In the genomic region with DNA sequence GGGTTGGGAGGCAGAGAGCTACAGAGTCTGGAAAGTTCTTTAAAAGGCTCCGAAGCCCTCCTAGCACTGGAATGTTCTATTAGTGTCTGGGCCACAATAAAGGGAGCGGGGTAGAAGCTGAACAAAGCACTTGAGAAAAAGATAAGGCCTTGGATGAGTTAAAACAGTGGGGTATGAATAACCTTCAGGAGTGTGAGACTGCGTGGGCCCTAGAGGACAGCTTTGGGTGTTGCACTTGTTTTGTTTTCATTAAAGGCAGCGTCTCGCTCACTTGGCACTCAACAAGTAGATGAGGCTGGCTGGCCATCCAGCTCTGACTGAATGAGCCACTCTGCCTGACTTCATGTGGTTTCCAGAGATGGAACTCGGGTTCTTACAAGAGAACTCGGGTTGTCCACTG, we compare ENCODE assay signal across 14 mouse cellular contexts.
DNase-seq lines count a peak whose midpoint lies in the region; ATAC-seq and TF ChIP-seq lines count a peak whose summit lies in the region.
"Had no signal": no experiment of that assay in that cellular context is flagged by ENCODE, and none has a peak within 500 bp of the region (broad histone marks: within the 10 kb centered on the region; RNA-seq: fewer than 3 reads in every experiment).

No protein-coding gene starts in this region.

- no peak for TF ChIP-seq EP300 in stomach, postnatal 0 days (optimal IDR thresholded peaks at IDR 0.05)

- DNase-seq in lung, postnatal 10 days = peak; percentile 15
- DNase-seq in lung, postnatal 4 days = no peak
- DNase-seq in stomach, postnatal 0 days (ENCODE audit: low spot score) = no peak
- DNase-seq in adrenal gland, adult (ENCODE audit: inconsistent age in 2 of 2, low spot score in 1 of 2) = no peak
- DNase-seq in Muller cell, postnatal 12 days (ENCODE audit: inconsistent ontology term) = no peak
- DNase-seq in limb, embryonic 10.5 days (ENCODE audit: low spot score) = no peak
- DNase-seq: adrenal gland, postnatal 36 days; cerebellum, postnatal 36 days; gastrocnemius, postnatal 36 days; liver, postnatal 0 days; thymus, postnatal 4 days had no signal

- TF ChIP-seq CTCF in stomach, postnatal 0 days (IDR thresholded peaks at IDR 0.05; ENCODE audit: low read depth) = 0 out of 2 replicates have a peak, but pooled peaks have one; percentile 3

- no peaks in the 10 kb centered on the region for H3K27me3 ChIP-seq in heart, embryonic 11.5 days (ENCODE audit: control insufficient read depth, insufficient read depth, low read length)
- no peaks in the 10 kb centered on the region for H3K27me3 ChIP-seq in hindbrain, embryonic 13.5 days
- H3K27me3 ChIP-seq in stomach, postnatal 0 days (ENCODE audit: control insufficient read depth, insufficient read depth, low read length) = no peaks in the 10 kb centered on the region
- no peaks in the 10 kb centered on the region for H3K27me3 ChIP-seq in limb, embryonic 10.5 days (ENCODE audit: low read depth, poor library complexity, severe bottlenecking)
- H3K27me3 ChIP-seq: Patski had no signal

- no peaks in the 10 kb centered on the region for H3K36me3 ChIP-seq in heart, embryonic 11.5 days (ENCODE audit: control insufficient read depth, insufficient read depth, low read length)
- H3K36me3 ChIP-seq in hindbrain, embryonic 13.5 days = no peaks in the 10 kb centered on the region
- no peaks in the 10 kb centered on the region for H3K36me3 ChIP-seq in stomach, postnatal 0 days (ENCODE audit: control insufficient read depth, insufficient read depth, low read length)
- H3K36me3 ChIP-seq in limb, embryonic 10.5 days = no peaks in the 10 kb centered on the region

- peak overlapping the region; percentile 79 for H3K27ac ChIP-seq in heart, embryonic 11.5 days (ENCODE audit: low read depth, low read length)
- peak overlapping the region; percentile 81 for H3K27ac ChIP-seq in hindbrain, embryonic 13.5 days
- H3K27ac ChIP-seq in stomach, postnatal 0 days (replicated peaks) = peak overlapping the region; percentile 40; the same call in 1 of the 2 replicates
- no peak overlapping the region for H3K27ac ChIP-seq in limb, embryonic 10.5 days

- no peaks in the 10 kb centered on the region for H3K9me3 ChIP-seq in heart, embryonic 11.5 days (replicated peaks; ENCODE audit: control insufficient read depth, low read length)
- no peaks in the 10 kb centered on the region for H3K9me3 ChIP-seq in hindbrain, embryonic 13.5 days
- H3K9me3 ChIP-seq in stomach, postnatal 0 days (ENCODE audit: control insufficient read depth, low read length) = no peaks in the 10 kb centered on the region
- no peaks in the 10 kb centered on the region for H3K9me3 ChIP-seq in limb, embryonic 10.5 days (replicated peaks)

- no peak overlapping the region for H3K9ac ChIP-seq in heart, embryonic 11.5 days (ENCODE audit: low read depth, low read length)
- no peak overlapping the region for H3K9ac ChIP-seq in hindbrain, embryonic 13.5 days
- H3K9ac ChIP-seq in stomach, postnatal 0 days (ENCODE audit: low read length) = no peak overlapping the region
- H3K9ac ChIP-seq: liver, postnatal 0 days had no signal

- H3K4me1 ChIP-seq in heart, embryonic 11.5 days (ENCODE audit: control insufficient read depth, insufficient read depth, low read length) = peaks cover 62% of the 10 kb centered on the region
- peaks cover 46% of the 10 kb centered on the region for H3K4me1 ChIP-seq in hindbrain, embryonic 13.5 days (replicated peaks)
- peaks cover 16% of the 10 kb centered on the region; the same call in 1 of the 2 replicates for H3K4me1 ChIP-seq in stomach, postnatal 0 days (replicated peaks; ENCODE audit: control insufficient read depth, insufficient read depth)
- H3K4me1 ChIP-seq in limb, embryonic 10.5 days = peaks cover 4% of the 10 kb centered on the region

- WGBS in heart, embryonic 11.5 days (ENCODE audit: insufficient replicate concordance) = 55% methylated on average over 7 of the region's 7 CpGs
- WGBS in hindbrain, embryonic 13.5 days = 88% methylated on average over 7 of the region's 7 CpGs
- WGBS in stomach, postnatal 0 days = 81% methylated on average over 7 of the region's 7 CpGs
- WGBS in limb, embryonic 10.5 days = 94% methylated on average over 7 of the region's 7 CpGs

- H3K4me3 ChIP-seq in heart, embryonic 11.5 days (ENCODE audit: low read depth, low read length) = no peak overlapping the region
- H3K4me3 ChIP-seq in hindbrain, embryonic 13.5 days = no peak overlapping the region
- no peak overlapping the region for H3K4me3 ChIP-seq in stomach, postnatal 0 days (ENCODE audit: low read depth, low read length)
- H3K4me3 ChIP-seq in limb, embryonic 10.5 days = no peak overlapping the region

- no peak for ATAC-seq in heart, embryonic 11.5 days (replicated peaks; ENCODE audit: insufficient number of reproducible peaks, low FRiP score, low TSS enrichment)
- ATAC-seq in hindbrain, embryonic 13.5 days (ENCODE audit: low FRiP score) = no peak
- ATAC-seq in stomach, postnatal 0 days (ENCODE audit: low FRiP score, low TSS enrichment) = no peak
- ATAC-seq: liver, postnatal 0 days; Patski had no signal

- no peak overlapping the region for H3K4me2 ChIP-seq in heart, embryonic 11.5 days
- no peak overlapping the region for H3K4me2 ChIP-seq in hindbrain, embryonic 13.5 days
- no peak overlapping the region for H3K4me2 ChIP-seq in stomach, postnatal 0 days (replicated peaks; ENCODE audit: low read depth)
